Mouse (Mus musculus) mouse trophoblast stem cell (cell line): Measurements from ENCODE around the gene Vmn1r15.

ENCODE experiments used
- in situ Hi-C, 2 experiments: fragments of 300-500 bp; cut with MseI, MboI; formaldehyde crosslinking; loops; 2 replicates in 1 of 2; 3 replicates in 1 of 2; pipeline ENCODE4 v1.15.1; 2025

The Vmn1r15 gene

GRCm38 (mm10) chr6:57257652-57258051, at the start of gene Vmn1r15:
Gene Vmn1r15, plus strand, starts transcription at chr6:57257952.
- in situ Hi-C loops, result no loop called here

GRCm38 (mm10) chr6:57231386-57231785, 26.4 kb upstream of the Vmn1r15 start, which contains the start of gene Vmn1r14:
Gene Vmn1r14, plus strand, starts transcription at chr6:57231686.
- in situ Hi-C loops, result no loop called here

- in situ Hi-C loops, result no loop called here
Observed at GRCm38 (mm10) chr6:57260990-57261389, 3.2 kb downstream of the Vmn1r15 start.

GRCm38 (mm10) chr6:57271881-57272280, 14.1 kb downstream of the Vmn1r15 start:
- in situ Hi-C loops, result no loop called here

- in situ Hi-C loops, result no loop called here
Observed at GRCm38 (mm10) chr6:57272517-57272916, 14.8 kb downstream of the Vmn1r15 start.

GRCm38 (mm10) chr6:57278952-57279351, 21.2 kb downstream of the Vmn1r15 start:
- in situ Hi-C loops, result no loop called here
